In genomic region chr2:132111266-132111665, GRCm38 (mm10) we compare ENCODE assay signal across 8 mouse cellular contexts. TPM values are rescaled to one million over a fixed set of nuclear protein-coding genes. Genes with fewer than 3 reads are reported as not detected.
A peak's percentile ranks its signal among the peaks of the same experiment; 100 is the strongest.
DNase-seq lines count a peak whose midpoint lies in the region; ATAC-seq and TF ChIP-seq lines count a peak whose summit lies in the region.

No protein-coding gene starts in this region.

- 53% methylated on average over 9 of the region's 9 CpGs for WGBS in heart, embryonic 13.5 days
- WGBS in liver, embryonic 14.5 days (ENCODE audit: insufficient replicate concordance): 39% methylated on average over 9 of the region's 9 CpGs

- H3K9me3 ChIP-seq in heart, embryonic 13.5 days: no peaks in the 10 kb centered on the region
- H3K9me3 ChIP-seq in liver, embryonic 14.5 days (ENCODE audit: control insufficient read depth, low read length): no peaks in the 10 kb centered on the region

- H3K9ac ChIP-seq in heart, embryonic 13.5 days: peak overlapping the region; percentile 34; the same call in 1 of the 2 replicates
- H3K9ac ChIP-seq in liver, embryonic 14.5 days (replicated peaks): no peak overlapping the region

- H3K36me3 ChIP-seq in heart, embryonic 13.5 days: peaks cover 8% of the 10 kb centered on the region
- H3K36me3 ChIP-seq in liver, embryonic 14.5 days (replicated peaks; ENCODE audit: control insufficient read depth, insufficient read depth, low read depth): no peaks in the 10 kb centered on the region

- ATAC-seq in CD4-positive, CD25-positive, alpha-beta regulatory T cell, adult 4 months: peak; percentile 62
- 0 out of 2 replicates have a peak, but pooled peaks have one; percentile 56 for ATAC-seq in erythroblast, adult 5-6 weeks (replicated peaks; ENCODE audit: low FRiP score, poor library complexity, severe bottlenecking)
- ATAC-seq in heart, embryonic 13.5 days (ENCODE audit: extremely low read depth, insufficient number of reproducible peaks, low FRiP score, low TSS enrichment): no peak
- no peak for ATAC-seq in liver, embryonic 14.5 days (ENCODE audit: insufficient read depth)

- H3K4me3 ChIP-seq in heart, embryonic 13.5 days: no peak overlapping the region
- no peak overlapping the region for H3K4me3 ChIP-seq in liver, embryonic 14.5 days (ENCODE audit: insufficient read depth in 1 of 2, low read depth in 2 of 2, low read length in 2 of 2)

- peak; percentile 68 for TF ChIP-seq CTCF in liver, embryonic 14.5 days (IDR thresholded peaks at IDR 0.05; ENCODE audit: low read depth)

- H3K27me3 ChIP-seq in heart, embryonic 13.5 days (replicated peaks): no peaks in the 10 kb centered on the region
- H3K27me3 ChIP-seq in liver, embryonic 14.5 days (ENCODE audit: control insufficient read depth, insufficient read depth, low read length): no peaks in the 10 kb centered on the region

- H3K4me2 ChIP-seq in heart, embryonic 13.5 days: 0 out of 2 replicates have a peak overlapping the region, but pooled peaks have one; percentile 2
- H3K4me2 ChIP-seq in liver, embryonic 14.5 days (ENCODE audit: low read depth): no peak overlapping the region

- H3K4me1 ChIP-seq in heart, embryonic 13.5 days: peaks cover 47% of the 10 kb centered on the region
- H3K4me1 ChIP-seq in liver, embryonic 14.5 days (replicated peaks; ENCODE audit: control insufficient read depth in 2 of 2, insufficient read depth in 2 of 2, low read length in 1 of 2): peaks cover 0 to 6% of the 10 kb centered on the region in 2 experiments; a peak in 2 of 4 replicates

- DNase-seq in adrenal gland, postnatal 25 days: peak; percentile 38
- peak; percentile 70 to 71 for DNase-seq in kidney, postnatal 25 days
- no peak for DNase-seq in liver, embryonic 14.5 days (ENCODE audit: low read depth in 3 of 3, low spot score in 3 of 3)
- DNase-seq in natural killer cell, adult 2 months (ENCODE audit: low spot score in 2 of 2): peak; percentile 40 to 71
- DNase-seq in thymus, adult 18-20 months: peak; percentile 19 to 46

- H3K27ac ChIP-seq in heart, embryonic 13.5 days (replicated peaks): 0 out of 2 replicates have a peak overlapping the region, but pooled peaks have one; percentile 13
- H3K27ac ChIP-seq in liver, embryonic 14.5 days: no peak overlapping the region

- TF ChIP-seq EP300 in liver, embryonic 14.5 days (IDR thresholded peaks at IDR 0.05; ENCODE audit: low read depth): no peak

RNA-seq across cellular contexts. Expression of gene Slc23a2, which starts 33.6 kb away (rescaled TPM):
- 10 to 100 TPM; 14.0 to 16.4 TPM for polyA plus RNA-seq in CD4-positive, CD25-positive, alpha-beta regulatory T cell, adult 4 months (2017; shearing (Covaris generic))
- total RNA-seq in adrenal gland, postnatal 25 days (2021): 61.4 and 68.0 TPM in 2 replicates
- 4.0 and 7.5 TPM in 2 replicates for total RNA-seq in erythroblast, adult 5-6 weeks (2015; ENCODE audit: low replicate concordance)
- 2.5 and 5.7 TPM in 2 replicates for total RNA-seq in erythroblast, adult 5-6 weeks (2017; ENCODE audit: low replicate concordance)
- polyA plus RNA-seq in heart, embryonic 13.5 days (2015; fragmentation: Nextera tagmentation; extraction: Ambion mirVana): 8.7 and 9.2 TPM in 2 replicates
- polyA plus RNA-seq in liver, embryonic 14.5 days (2012; rRNA removed): 1.6 and 1.7 TPM in 2 replicates
- 2.3 and 2.4 TPM in 2 replicates for polyA plus RNA-seq in liver, embryonic 14.5 days (2014; fragmentation: Nextera tagmentation; extraction: Ambion mirVana)

Comparison
In these comparisons a context has a peak if more than half of its experiments do, and no peak if none do; other contexts are left out.
1. ATAC-seq: peak in CD4-positive, CD25-positive, alpha-beta regulatory T cell, adult 4 months (single experiment) and erythroblast, adult 5-6 weeks (single experiment); none in heart, embryonic 13.5 days (single experiment) and liver, embryonic 14.5 days (single experiment).
2. DNase-seq: peak in adrenal gland, postnatal 25 days (single experiment), kidney, postnatal 25 days (2 of 2), natural killer cell, adult 2 months (2 of 2) and thymus, adult 18-20 months (2 of 2); none in liver, embryonic 14.5 days (0 of 3).